Mouse (Mus musculus) 3134 (cell line): ENCODE results near the gene Mnat1.

Source experiments
- DNase-seq: peaks from one replicate; pipeline ENCODE4 v3.0.0-alpha.2; 2011; ENCODE audit warnings: low spot score; ENCODE audit not compliant: insufficient read length; ENCODE audit errors: extremely low read depth

Gene Mnat1

GRCm38 (mm10) chr12:73228427-73228826 lies 104.9 kb downstream of the Mnat1 start:
- no peak for DNase-seq

- peak; percentile 36 for DNase-seq
Observed at GRCm38 (mm10) chr12:73230196-73230595, 106.7 kb downstream of the Mnat1 start.

GRCm38 (mm10) chr12:73231552-73231951 lies 108.0 kb downstream of the Mnat1 start:
- DNase-seq = no peak

- DNase-seq = no peak
Observed at GRCm38 (mm10) chr12:73232586-73232985, 109.1 kb downstream of the Mnat1 start.

- DNase-seq = no peak
Observed at GRCm38 (mm10) chr12:73241960-73242359, 118.4 kb downstream of the Mnat1 start.

- DNase-seq = no peak
Observed at GRCm38 (mm10) chr12:73245687-73246086, 122.2 kb downstream of the Mnat1 start.

GRCm38 (mm10) chr12:73255006-73255405 lies 131.5 kb downstream of the Mnat1 start:
- no peak for DNase-seq

GRCm38 (mm10) chr12:73259269-73259668 lies 135.8 kb downstream of the Mnat1 start:
- DNase-seq = no peak

GRCm38 (mm10) chr12:73260339-73260738 lies 136.8 kb downstream of the Mnat1 start:
- no peak for DNase-seq

GRCm38 (mm10) chr12:73265381-73265978 lies 142.0 kb downstream of the Mnat1 start:
- no peak for DNase-seq

GRCm38 (mm10) chr12:73266597-73266996 lies 143.1 kb downstream of the Mnat1 start:
- DNase-seq = no peak

- no peak for DNase-seq
Observed at GRCm38 (mm10) chr12:73268497-73268896, 145.0 kb downstream of the Mnat1 start.

GRCm38 (mm10) chr12:73269531-73269930 lies 146.0 kb downstream of the Mnat1 start:
- DNase-seq = no peak

- DNase-seq = no peak
Observed at GRCm38 (mm10) chr12:73269933-73270332, 146.4 kb downstream of the Mnat1 start.

GRCm38 (mm10) chr12:73274921-73275320 lies 151.4 kb downstream of the Mnat1 start:
- no peak for DNase-seq

- peak; percentile 95 for DNase-seq
Observed at GRCm38 (mm10) chr12:73286287-73287092, 163.0 kb downstream of the Mnat1 start, which contains the start of the genes Trmt5 and Slc38a6. Gene Trmt5, minus strand, starts transcription at chr12:73286710. Gene Slc38a6, plus strand, starts transcription at chr12:73286779.

- no peak for DNase-seq
Observed at GRCm38 (mm10) chr12:73287609-73288008, 164.1 kb downstream of the Mnat1 start.

- no peak for DNase-seq
Observed at GRCm38 (mm10) chr12:73288626-73289025, 165.1 kb downstream of the Mnat1 start.

GRCm38 (mm10) chr12:73294884-73295283 lies 171.4 kb downstream of the Mnat1 start:
- no peak for DNase-seq

- DNase-seq = peak; percentile 43
Observed at GRCm38 (mm10) chr12:73295505-73296140, 172.1 kb downstream of the Mnat1 start.

GRCm38 (mm10) chr12:73298621-73299020 lies 175.1 kb downstream of the Mnat1 start:
- DNase-seq = no peak

- DNase-seq = no peak
Observed at GRCm38 (mm10) chr12:73300531-73300930, 177.0 kb downstream of the Mnat1 start.
